Mouse (Mus musculus) G1E (cell line): ENCODE results near the gene Pde4c.

ENCODE experiments used
- CTCF ChIP-seq: IDR thresholded peaks from 2 replicates; pipeline ENCODE4 v1.5.1; 2012; ENCODE audit warnings: low read depth, low read length, inconsistent platforms, mixed read lengths
- GATA1 ChIP-seq: IDR thresholded peaks from 2 replicates; pipeline ENCODE4 v1.6.1; 2012; ENCODE audit warnings: borderline replicate concordance, low read length, inconsistent platforms, mixed read lengths
- GATA2 ChIP-seq: IDR thresholded peaks from 2 replicates; pipeline ENCODE4 v1.6.1; 2012; ENCODE audit warnings: low read depth, low read length, inconsistent platforms, borderline replicate concordance
- TAL1 ChIP-seq: conservative IDR thresholded peaks from 2 replicates; pipeline ENCODE4 v1.6.1; 2012; ENCODE audit warnings: low read depth, low read length, inconsistent platforms, mixed read lengths

DNA sequence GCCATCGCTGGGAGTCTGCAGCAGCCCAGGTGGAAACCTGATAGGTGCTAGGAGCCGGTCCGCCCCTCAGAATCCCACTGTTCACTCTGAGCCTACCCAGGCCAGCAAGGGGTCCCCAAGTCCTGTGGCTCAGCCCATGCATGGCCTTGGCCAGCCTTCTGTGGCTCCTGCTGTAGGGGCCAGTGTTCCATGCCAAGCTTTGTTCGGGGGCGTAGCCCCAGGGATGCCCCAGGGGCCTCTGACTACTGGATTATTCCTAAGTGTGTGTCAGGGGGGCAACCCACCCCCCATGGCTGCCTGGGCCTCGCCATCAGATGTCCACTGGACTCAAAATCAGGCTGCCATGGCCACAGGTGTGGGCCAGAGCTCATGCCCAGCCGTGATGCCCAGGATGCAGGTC lies 9.5 kb upstream of the Pde4c start:
- TF ChIP-seq CTCF (no peak), GATA1 (no peak), TAL1 (no peak), GATA2 (no peak)
